Mouse (Mus musculus) heart, adult 2 months (tissue): Measurements from ENCODE around the gene AI854703.

Source experiments
- CTCF ChIP-seq: fragments of 200-600 bp; IDR thresholded peaks from 2 replicates; pipeline ENCODE4 v1.8.1; 2022; ENCODE audit warnings: antibody characterized with exemption, mild to moderate bottlenecking, moderate library complexity
- EP300 ChIP-seq: fragments of 200-500 bp; IDR thresholded peaks from 2 replicates; pipeline ENCODE4 v1.6.1; 2011; ENCODE audit warnings: low read depth, low read length, control low read depth; ENCODE audit not compliant: insufficient read depth
- POLR2A ChIP-seq: fragments of 200-500 bp; IDR thresholded peaks from 2 replicates; pipeline ENCODE4 v1.6.1; 2011; ENCODE audit warnings: mild to moderate bottlenecking, low read depth, low read length, control low read depth; ENCODE audit not compliant: insufficient read depth

GRCm38 (mm10) chr6:48677492-48678345 lies 51.2 kb downstream of the AI854703 start:
- no peak for TF ChIP-seq CTCF
- TF ChIP-seq POLR2A = no peak
- no peak for TF ChIP-seq EP300
